Mouse (Mus musculus): Measurements from ENCODE around the gene Gucy1b2.

The Gucy1b2 gene

DNA sequence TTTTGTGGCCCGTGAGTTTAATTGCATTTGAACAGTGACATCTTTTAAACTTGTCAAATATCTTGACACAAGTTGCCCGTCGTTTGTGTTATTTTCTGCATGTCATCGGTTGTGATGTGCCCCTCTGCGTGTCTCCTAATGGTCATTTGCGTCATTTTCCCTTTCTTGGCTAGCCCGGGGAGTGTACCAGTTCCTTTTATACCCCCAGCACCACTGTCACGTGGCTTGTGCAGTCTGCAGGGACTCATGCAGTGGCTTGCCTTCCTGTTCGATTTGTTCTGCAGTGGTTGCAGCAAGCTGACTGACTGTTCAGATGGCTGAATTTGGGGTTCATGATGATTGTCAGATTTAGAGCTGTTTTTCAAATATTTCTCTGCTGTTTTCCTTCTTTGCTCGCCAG, 82.1 kb downstream of the Gucy1b2 start:
- DNase-seq (ENCODE audit: low read depth, low spot score), result no peak

DNA sequence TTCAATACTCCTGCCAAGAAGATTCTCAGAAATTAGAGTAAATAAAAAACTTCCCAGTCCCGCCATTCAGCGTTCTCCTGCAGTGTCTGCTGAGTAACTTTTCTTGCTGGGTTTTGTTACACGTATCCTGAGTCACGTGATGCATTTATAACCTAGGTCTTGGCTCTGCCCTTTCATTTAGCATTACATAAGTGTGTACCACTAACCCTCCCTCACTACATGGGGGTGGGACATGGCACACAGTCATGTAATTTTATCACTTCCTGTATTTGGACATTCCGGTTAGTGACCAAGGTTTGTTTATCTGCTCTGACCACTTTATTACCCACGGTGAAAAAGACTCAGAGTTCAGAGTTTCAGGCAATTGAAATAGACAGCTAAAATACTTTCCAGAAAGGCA, 85.3 kb downstream of the Gucy1b2 start:
- no peak for DNase-seq (ENCODE audit: low read depth, low spot score)

DNA sequence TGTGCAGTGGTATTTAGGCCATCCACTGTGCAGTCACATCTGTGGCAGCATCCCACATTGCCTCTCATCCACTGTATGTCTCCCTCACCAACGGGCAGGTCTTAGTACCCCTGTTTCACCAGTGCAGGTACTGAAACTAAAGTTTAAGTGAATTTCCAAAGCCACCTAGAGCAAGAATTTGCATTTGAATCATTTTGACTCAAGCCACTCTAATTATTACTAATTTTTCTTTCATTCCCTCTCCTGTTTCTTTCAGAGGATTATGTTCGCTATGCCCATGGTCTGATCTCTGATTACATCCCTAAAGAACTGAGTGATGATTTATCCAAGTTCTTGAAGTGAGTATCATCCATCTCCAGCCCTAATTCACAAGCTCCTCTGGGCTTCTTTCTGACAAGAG, 92.3 kb downstream of the Gucy1b2 start:
- no peak for DNase-seq (ENCODE audit: low read depth, low spot score)

DNA sequence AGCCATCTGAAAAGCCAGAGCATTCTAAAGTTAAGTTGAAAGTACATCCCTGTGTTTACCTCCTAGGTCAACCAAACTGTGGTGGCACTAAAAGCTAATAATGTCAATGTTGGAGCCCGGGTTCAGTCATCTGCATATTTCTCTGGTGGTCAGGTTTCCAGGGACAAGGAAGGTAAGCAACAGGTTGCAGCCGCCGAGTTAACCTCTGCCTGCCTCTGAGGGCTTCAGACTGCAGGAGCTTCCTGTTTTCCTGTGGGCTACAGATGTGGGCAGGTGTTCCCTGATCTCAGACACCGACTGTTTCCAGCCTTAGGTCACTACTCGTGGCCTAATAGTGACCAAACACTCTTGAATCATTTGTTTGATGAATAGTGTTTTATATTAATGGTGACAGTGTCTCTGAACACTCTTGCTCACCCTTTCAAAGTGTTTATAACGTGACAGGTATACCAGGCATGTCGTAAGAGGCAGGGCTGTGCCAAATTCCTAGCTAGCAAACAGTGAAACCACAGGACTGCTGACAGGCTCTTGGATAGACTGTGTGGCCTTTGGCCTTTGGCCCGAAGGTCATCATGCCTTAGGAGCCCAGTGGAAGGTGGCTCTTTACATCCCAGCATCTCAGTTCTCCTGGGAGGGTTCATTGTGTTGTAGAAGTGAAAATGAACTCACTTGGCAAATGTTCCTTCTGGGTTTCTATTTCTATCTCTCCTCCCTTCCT, 94.7 kb downstream of the Gucy1b2 start:
- DNase-seq (ENCODE audit: low read depth, low spot score), result no peak

DNA sequence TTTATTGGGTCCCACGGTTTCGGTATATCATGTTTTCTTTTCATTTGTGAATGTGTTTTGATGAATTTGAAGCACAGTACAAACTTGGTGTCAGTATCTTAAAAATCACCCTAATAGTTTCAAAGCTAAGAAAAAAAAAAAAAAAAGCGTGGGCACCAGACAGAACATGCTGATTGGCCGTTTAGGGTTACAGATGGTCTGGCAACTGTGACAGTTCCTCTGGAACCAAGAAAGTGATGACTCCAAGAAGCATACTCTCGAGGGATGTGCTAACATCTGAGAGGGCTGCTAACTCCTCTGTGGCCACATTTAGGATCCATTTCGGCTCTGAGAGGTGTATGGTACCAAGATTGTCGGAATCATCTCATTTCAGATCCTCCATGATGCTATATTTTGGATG, 100.9 kb downstream of the Gucy1b2 start:
- no peak for DNase-seq (ENCODE audit: low read depth, low spot score)

DNA sequence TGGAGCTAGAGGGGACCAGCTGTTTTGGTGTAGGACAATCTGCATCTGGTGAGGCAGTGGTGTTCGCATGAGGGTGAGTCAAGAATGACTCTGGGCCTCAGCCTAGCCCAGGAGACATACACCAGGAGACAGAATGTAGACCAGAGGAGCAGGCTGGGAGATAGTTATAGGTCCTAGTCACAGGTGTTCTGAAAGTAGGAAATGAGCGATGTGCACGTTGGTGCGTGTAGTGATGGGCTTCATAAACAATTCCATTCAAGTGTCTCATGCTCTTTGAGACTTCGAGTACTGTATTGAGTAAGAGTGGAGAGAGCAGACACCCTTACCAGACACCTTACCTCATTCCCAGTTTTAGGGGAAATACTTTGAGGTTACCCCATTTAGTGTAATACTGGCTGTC, 102.3 kb downstream of the Gucy1b2 start:
- no peak for DNase-seq (ENCODE audit: low read depth, low spot score)

DNA sequence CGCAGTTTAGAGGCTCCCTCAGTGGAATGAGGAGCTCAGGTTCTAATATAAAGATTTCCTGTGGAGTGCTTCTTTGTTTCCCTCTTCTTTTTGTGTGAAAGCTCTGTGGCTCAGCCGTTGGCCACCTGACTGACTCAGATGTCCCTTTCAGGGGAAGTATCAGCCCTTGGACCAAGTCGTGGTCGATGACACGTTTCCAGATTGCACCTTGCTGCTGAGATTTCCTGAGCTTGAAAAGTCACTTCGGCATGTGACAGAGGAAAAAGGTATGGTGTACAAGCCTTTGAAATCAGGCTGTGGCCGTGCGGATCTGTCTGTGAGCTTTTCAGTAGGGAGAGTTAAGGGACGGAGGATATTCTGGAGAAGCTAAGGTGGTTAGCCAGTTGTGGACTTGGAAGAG, 102.7 kb downstream of the Gucy1b2 start:
- DNase-seq (ENCODE audit: low read depth, low spot score), result no peak

DNA sequence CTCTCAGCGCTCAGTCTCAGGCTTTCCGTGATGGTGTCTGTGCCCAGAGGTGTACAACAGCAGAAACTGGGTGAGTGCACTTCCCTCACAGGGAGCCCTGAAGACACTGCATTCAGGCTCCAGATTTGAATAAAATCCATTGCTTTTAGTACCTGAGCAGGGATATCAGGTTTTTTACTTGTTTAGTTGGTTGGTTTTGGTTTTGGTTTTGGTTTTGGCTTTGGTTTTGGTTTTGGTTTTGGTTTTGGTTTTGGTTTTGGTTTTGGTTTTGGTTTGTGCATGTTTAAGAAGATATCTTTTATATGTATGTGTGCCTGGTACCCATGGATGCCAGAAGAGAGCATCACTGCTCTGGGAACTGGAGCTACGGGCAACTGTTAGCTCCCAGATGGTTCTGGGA, 105.2 kb downstream of the Gucy1b2 start:
- no peak for DNase-seq (ENCODE audit: low read depth, low spot score)

DNA sequence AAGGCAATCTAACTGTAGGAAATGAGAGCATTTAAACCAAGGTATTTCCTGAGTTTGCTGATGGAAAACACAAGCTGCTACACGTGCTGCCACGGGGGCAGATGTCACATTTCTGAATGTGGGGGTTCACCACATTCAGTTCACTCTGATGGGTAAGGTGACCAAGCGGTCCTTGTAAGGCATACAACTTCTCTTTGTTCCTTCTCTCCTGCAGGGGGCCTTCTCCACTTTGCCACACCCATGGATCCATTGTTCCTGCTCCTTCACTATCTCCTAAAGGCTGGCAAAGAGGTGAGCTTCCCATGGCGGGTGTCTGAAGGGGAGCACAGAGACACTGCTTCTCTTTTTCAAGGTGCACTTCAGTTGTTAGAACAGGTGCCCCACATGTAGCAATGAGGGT, 105.9 kb downstream of the Gucy1b2 start:
- DNase-seq (ENCODE audit: low read depth, low spot score), result no peak

DNA sequence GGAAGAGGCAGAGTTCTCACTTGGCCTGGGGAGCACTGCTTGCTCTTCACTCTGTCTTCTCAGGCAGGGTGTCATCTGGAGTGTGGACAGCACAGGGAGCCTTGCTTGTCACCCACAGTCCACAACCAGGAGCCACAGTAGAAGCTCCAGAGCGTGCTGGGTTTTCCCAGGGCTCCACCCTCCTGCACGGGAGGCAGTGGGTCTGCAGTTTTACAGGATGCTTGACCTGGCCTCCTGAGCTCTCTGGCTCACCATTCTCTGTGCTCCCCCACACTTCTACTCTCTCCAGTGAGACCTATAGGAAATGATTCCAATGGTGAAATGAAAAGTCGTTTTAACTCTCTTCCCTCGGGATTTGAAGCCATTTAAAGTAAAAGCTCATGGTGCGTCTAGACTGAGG, 106.3 kb downstream of the Gucy1b2 start:
- no peak for DNase-seq (ENCODE audit: low read depth, low spot score)

DNA sequence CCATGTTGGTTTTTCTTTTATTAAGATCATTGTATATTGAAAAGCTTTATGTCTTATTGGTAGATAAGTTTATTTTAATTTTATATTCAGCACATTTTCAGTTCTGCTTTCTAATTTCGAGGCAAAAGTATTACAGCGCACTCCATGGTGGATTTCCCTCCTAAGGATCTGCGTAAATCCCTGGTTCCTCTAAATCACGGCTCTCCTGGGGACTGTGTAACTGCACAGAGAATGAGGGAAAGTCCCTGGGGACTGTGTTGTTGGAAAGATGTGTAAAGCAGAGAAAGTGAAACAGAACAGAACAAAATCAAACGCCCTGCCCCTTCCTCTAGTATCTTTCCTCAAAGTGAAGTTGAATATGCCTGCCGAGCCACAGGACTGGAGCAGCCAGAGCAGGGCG, 109.0 kb downstream of the Gucy1b2 start:
- DNase-seq (ENCODE audit: low read depth, low spot score), result no peak

DNA sequence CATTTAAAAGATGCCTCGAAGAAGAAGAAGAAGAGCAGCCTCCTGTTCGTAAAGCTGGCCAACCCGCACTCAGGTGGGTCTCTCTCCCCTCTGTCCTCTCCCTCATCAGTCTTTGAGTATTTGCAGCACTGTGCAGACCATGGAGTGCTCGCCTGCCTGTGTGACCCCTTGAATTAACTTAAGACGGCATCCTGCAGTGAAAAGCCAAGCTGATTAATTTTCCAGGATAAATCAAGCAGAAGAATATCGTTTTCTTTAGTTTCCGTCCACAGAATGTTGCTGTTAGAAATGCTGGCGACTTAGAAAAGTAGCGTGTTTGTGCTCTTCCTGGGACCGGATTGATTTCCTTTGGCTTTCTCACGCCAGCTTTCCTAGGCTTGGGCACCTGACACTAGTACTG, 109.5 kb downstream of the Gucy1b2 start:
- DNase-seq (ENCODE audit: low read depth, low spot score), result no peak

Data from brain, adult 2 months (tissue).